Mouse (Mus musculus) small intestine, adult 2 months (tissue): ENCODE measurements around the gene Tmem30b. TPM values are rescaled to one million over a fixed set of nuclear protein-coding genes. Genes with fewer than 3 reads are reported as not detected.
"Not testable (repeated sequence)": the region's sequence is repeated elsewhere in the genome, so short reads cannot be mapped to it uniquely, and the experiment has no call there.

Experiments
- H3K27ac ChIP-seq: fragments of 200-500 bp; 2 replicates; pipeline ENCODE4 v1.5.1; 2012; ENCODE audit warnings: low read depth, low read length, control low read depth, inconsistent platforms; ENCODE audit not compliant: insufficient read depth
- H3K27me3 ChIP-seq: fragments of 200-500 bp; 2 replicates; pipeline ENCODE4 v1.6.1; 2012; ENCODE audit warnings: mild to moderate bottlenecking, moderate library complexity, low read length, inconsistent platforms; ENCODE audit not compliant: control insufficient read depth, insufficient read depth
- H3K36me3 ChIP-seq: fragments of 200-500 bp; 2 replicates; pipeline ENCODE4 v1.6.1; 2012; ENCODE audit warnings: mild to moderate bottlenecking, low read length, control low read depth, inconsistent platforms; ENCODE audit not compliant: control insufficient read depth, insufficient read depth
- H3K4me1 ChIP-seq: fragments of 200-500 bp; 2 replicates; pipeline ENCODE4 v1.6.1; 2012; ENCODE audit warnings: low read length, inconsistent platforms, mixed read lengths; ENCODE audit not compliant: control insufficient read depth, insufficient read depth, insufficient read length
- H3K4me3 ChIP-seq: fragments of 200-500 bp; 2 replicates; pipeline ENCODE4 v1.5.1; 2012; ENCODE audit warnings: low read depth, mild to moderate bottlenecking, control low read depth, inconsistent platforms, low read length, moderate library complexity
- CTCF ChIP-seq: fragments of 200-500 bp; IDR thresholded peaks from 2 replicates; pipeline ENCODE4 v1.5.1; 2012; ENCODE audit warnings: low read depth, mild to moderate bottlenecking, control low read depth, inconsistent platforms, low read length, moderate library complexity, mixed read lengths; ENCODE audit not compliant: insufficient replicate concordance, insufficient read length; ENCODE audit errors: extremely low read depth
- POLR2A ChIP-seq: fragments of 200-500 bp; IDR thresholded peaks from 2 replicates; pipeline ENCODE4 v1.6.1; 2012; ENCODE audit warnings: low read depth, mild to moderate bottlenecking, control low read depth, inconsistent platforms, low read length, moderate library complexity
- WGBS: fragments of 180-500 bp; shearing (Covaris S2); methylation state at CpG from one replicate; pipeline ENCODE4 v1.1.7; 2018; 5-methylcytosine and 5-hydroxymethylcytosine counted together
- polyA plus RNA-seq: library from polyadenylated mRNA; depleted of rRNA; stranded (reverse); fragments of >200 nt; gene quantifications from 2 replicates; pipeline ENCODE4 v1.2.3, GENCODE M21; 2012

Gene Tmem30b
- polyA plus RNA-seq, 1 experiment = 184 TPM

DNA sequence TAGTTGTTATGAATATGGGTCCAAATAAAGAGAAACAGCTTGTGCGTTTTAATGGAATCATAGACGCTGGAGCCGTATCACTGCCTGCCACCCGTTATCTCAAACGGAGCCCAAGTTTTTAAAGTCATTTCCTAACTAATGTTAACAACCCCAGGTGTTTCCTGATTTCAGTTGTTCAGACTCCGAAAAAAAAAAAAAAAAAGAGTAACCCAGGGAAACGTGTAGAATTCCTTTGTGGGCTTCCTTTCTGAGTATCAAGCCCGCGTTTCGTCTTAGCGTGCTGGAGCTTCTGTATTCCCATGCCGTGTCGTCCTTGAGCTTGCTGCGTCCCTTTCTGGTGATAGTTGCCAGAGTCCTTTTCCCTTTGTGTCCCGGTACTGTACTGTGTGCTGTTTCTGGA, 28.4 kb upstream of the Tmem30b start:
- Histone ChIP-seq H3K4me3 (no peak overlapping the region), H3K36me3 (no peaks in the 10 kb centered on the region), H3K27ac (no peak overlapping the region), H3K4me1 (no peaks in the 10 kb centered on the region), H3K27me3 (no peaks in the 10 kb centered on the region)
- 48% methylated on average over 15 of the region's 15 CpGs for WGBS
- TF ChIP-seq POLR2A (no peak), CTCF (no peak)

DNA sequence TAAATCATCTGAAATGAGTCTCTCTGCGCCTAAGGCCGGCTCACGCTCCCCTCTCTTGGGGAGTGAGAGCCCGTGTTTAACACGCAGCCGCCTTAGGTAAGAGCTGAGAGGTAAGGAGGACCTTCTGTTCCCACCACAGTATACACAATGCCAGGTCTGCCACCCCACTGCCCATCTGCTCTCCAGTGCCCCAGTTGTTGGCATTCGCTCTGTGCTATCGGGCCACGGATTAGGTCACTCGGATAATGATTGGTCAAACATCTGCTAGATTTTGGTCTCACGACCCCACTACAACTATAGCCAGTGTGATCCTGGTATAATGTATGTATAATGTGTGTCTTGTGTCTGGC, 19.4 kb upstream of the Tmem30b start:
- H3K27me3 ChIP-seq = peaks cover 3% of the 10 kb centered on the region; the same call in 1 of the 2 replicates
- WGBS = 61% methylated on average over 11 of the region's 11 CpGs
- no peaks in the 10 kb centered on the region for H3K36me3 ChIP-seq
- H3K4me3 ChIP-seq = no peak overlapping the region
- TF ChIP-seq POLR2A = no peak
- no peak overlapping the region for H3K27ac ChIP-seq
- H3K4me1 ChIP-seq = no peaks in the 10 kb centered on the region

DNA sequence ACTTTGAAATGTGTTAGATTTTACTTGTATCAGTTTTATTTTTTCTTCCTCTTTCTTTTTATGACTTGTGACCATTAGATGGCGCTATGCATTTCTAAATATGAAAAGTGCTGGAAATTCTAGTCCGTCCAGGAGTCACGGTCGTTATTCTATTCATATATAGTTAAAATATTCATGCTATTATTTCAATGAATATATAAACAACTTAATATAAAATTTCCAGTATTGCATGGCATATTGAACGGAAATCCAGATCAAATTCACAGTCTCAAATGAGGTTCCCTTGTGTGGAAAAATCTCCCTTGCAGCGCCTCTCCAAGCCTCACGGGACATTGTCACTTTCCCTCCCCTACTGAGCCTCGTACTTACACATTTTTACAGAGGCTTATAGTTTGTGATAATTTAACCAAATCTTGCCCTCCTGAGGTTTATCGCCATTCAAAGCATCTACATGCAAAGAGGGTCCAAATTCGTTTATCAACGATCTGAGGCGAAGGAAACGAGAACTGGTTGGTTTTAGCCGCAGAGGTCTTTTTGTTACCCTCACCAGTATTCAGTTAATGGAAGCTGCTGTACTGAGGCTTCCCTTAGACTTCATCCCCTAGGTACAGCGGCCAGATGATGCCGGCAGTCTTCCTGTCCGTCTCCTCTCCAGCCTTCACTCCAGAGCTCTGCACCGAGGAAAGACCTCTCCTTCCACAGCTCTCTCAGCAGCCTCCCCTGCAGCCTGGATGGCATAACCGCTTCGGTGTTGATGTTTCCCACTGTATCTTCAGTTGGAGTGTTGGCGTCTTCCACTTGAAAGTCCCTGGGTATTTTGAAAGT, 18.8 kb upstream of the Tmem30b start:
- H3K4me3 ChIP-seq = peak overlapping the region; percentile 20; the same call in 1 of the 2 replicates
- no peaks in the 10 kb centered on the region for H3K4me1 ChIP-seq
- H3K27ac ChIP-seq = no peak overlapping the region
- H3K27me3 ChIP-seq = peaks cover 3% of the 10 kb centered on the region; the same call in 1 of the 2 replicates
- H3K36me3 ChIP-seq = no peaks in the 10 kb centered on the region
- 15% methylated on average over 21 of the region's 21 CpGs for WGBS
- TF ChIP-seq CTCF = no peak
- TF ChIP-seq POLR2A = no peak

DNA sequence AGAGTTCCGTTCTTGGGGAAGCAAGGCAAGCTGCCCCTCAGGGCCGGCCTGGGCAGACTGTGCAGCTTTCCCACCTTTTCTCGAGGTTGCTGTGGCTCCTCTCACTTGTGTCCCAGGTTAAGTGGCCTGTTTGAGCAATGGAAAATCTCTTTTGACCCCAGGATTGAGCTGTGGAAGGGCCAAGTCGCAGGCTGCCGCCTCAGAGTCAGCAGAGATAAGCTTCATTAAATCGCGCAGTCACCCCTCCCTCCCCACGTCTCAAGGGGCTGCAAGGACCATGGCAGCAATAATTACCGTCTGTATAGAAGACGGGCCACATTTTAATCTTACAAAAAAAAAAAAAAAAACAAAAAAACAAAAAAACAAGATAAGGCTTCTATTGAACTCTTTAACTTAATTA, 18.0 kb upstream of the Tmem30b start:
- Histone ChIP-seq H3K27ac (no peak overlapping the region), H3K27me3 (peaks cover 3% of the 10 kb centered on the region; the same call in 1 of the 2 replicates), H3K4me3 (no peak overlapping the region), H3K36me3 (no peaks in the 10 kb centered on the region), H3K4me1 (no peaks in the 10 kb centered on the region)
- WGBS = 34% methylated on average over 10 of the region's 10 CpGs
- TF ChIP-seq CTCF = no peak
- TF ChIP-seq POLR2A = no peak

DNA sequence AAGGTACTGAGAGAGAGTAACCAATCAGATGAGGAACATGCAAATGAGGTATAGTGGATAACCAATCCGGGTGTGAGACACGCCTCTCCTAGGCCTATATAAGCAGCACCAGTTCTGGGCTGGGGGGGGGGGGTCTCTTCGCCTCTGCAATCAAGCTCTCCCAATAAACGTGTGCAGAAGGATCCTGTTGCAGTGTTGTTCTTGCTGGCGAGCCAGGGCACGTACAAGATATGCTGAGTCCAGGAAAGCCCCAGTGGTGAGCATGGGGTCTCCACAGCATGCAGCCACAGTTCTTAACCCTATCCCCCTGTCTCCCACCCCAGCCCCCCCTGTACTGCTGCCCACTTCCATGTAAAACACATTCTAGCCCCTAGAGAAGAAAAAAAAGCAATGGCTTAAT, 16.9 kb upstream of the Tmem30b start:
- not testable (repeated sequence) for H3K4me3 ChIP-seq, H3K36me3 ChIP-seq, H3K4me1 ChIP-seq, H3K27me3 ChIP-seq, H3K27ac ChIP-seq
- WGBS = 75% methylated on average over 6 of the region's 6 CpGs

DNA sequence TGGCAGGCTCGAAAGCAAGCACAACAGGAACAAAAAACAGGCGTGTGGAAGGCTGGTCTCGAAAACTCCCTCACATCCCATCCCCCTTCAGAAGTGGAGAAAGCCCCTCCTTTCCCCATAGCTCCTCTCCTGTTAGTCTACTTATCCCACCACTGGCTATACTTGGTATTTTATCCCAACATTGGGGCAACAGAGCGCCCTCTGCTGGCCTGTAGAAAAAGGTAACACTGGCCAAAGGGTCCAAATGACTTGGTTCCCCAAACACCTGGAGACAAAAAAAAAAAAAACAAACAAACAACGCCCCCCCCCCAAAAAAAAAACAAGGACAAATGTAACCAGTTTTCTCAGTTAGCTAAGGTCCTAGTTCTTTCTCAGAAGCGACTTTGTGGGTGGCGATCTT, 13.9 kb upstream of the Tmem30b start:
- H3K27me3 ChIP-seq = no peaks in the 10 kb centered on the region
- H3K36me3 ChIP-seq = no peaks in the 10 kb centered on the region
- no peak overlapping the region for H3K4me3 ChIP-seq
- no peak overlapping the region for H3K27ac ChIP-seq
- 54% methylated on average over 7 of the region's 7 CpGs for WGBS
- H3K4me1 ChIP-seq = no peaks in the 10 kb centered on the region
- peak; percentile 60; the same call in 1 of the 2 replicates for TF ChIP-seq CTCF
- no peak for TF ChIP-seq POLR2A

DNA sequence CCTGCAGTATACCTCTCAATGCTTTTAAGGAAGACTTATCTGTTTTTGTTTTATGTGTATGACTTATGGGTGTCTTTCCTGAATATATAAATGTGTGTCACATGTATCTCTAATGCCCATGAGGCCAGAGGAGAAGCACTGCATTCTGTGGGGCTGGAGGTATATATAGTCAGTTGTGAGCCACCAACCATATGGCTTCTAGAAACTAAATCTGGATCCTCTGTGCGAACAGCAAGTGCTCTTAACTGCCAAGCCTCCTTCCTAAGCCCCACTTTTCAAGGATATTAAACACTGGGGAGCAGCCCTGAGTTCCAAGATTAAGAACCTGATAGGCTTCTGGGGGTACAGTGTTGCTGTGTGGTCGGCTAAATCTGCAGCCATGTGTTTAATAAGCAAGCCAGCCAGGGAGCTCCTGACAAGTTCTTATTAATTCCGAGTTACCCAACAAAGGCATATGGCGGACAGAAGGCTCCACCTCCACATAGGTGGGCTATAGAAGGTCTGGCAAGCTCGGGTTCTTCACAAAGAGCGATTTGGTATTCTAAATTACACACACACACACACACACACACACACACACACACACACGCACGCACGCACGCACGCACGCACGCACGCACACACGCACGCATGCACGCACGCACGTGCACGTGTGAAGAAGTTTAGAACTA, 12.5 kb upstream of the Tmem30b start:
- Histone ChIP-seq H3K4me3 (no peak overlapping the region), H3K36me3 (no peaks in the 10 kb centered on the region), H3K4me1 (no peaks in the 10 kb centered on the region), H3K27me3 (no peaks in the 10 kb centered on the region), H3K27ac (no peak overlapping the region)
- 91% methylated on average over 20 of the region's 20 CpGs for WGBS
- TF ChIP-seq CTCF (no peak), POLR2A (no peak)
